Mouse (Mus musculus) spleen, postnatal 10 days (tissue): ENCODE data around the gene Mrpl30.
A peak's percentile ranks its signal among the peaks of the same experiment; 100 is the strongest.

Experiments used
- DNase-seq, 2 experiments: peaks; one replicate each; pipeline ENCODE4 v3.0.0; 2021 to 2022; ENCODE audit warnings: low spot score in 2 of 2

Gene Mrpl30

GRCm38 (mm10) chr1:37890025-37890652, at the start of gene Mrpl30, which contains the start of gene Mitd1:
TSS of gene Mrpl30 (plus strand) at chr1:37890477.
TSS of gene Mitd1 (minus strand) at chr1:37890411.
- peak; percentile 88 for DNase-seq

- no peak for DNase-seq
These were observed 43.4 kb upstream of the Mrpl30 start for GRCm38 (mm10) chr1:37846878-37847277.

- no peak for DNase-seq
These were observed 39.6 kb upstream of the Mrpl30 start for GRCm38 (mm10) chr1:37850696-37851095.

GRCm38 (mm10) chr1:37864511-37865400, 25.5 kb upstream of the Mrpl30 start:
- peak; percentile 98 to 99 for DNase-seq

- DNase-seq = no peak
These were observed 24.7 kb upstream of the Mrpl30 start for GRCm38 (mm10) chr1:37865401-37866215.

- no peak for DNase-seq
These were observed 24.0 kb upstream of the Mrpl30 start, which contains the start of gene Tsga10 for GRCm38 (mm10) chr1:37866286-37866685. TSS of gene Tsga10 (minus strand) at chr1:37866429.

GRCm38 (mm10) chr1:37867056-37867455, 23.2 kb upstream of the Mrpl30 start:
- peak in 1 of 2 experiments; percentile 79 for DNase-seq

GRCm38 (mm10) chr1:37867684-37868322, 22.5 kb upstream of the Mrpl30 start:
- DNase-seq = no peak

GRCm38 (mm10) chr1:37868640-37869039, 21.6 kb upstream of the Mrpl30 start:
- no peak for DNase-seq

- DNase-seq = no peak
These were observed 20.9 kb upstream of the Mrpl30 start for GRCm38 (mm10) chr1:37869362-37869761.

GRCm38 (mm10) chr1:37871704-37872103, 18.6 kb upstream of the Mrpl30 start, which contains the start of gene Lipt1:
TSS of gene Lipt1 (plus strand) at chr1:37871738.
- DNase-seq = no peak

- DNase-seq = peak; percentile 63 to 86
These were observed 17.9 kb upstream of the Mrpl30 start for GRCm38 (mm10) chr1:37872131-37873067.

- no peak for DNase-seq
These were observed 17.1 kb upstream of the Mrpl30 start for GRCm38 (mm10) chr1:37873157-37873556.

GRCm38 (mm10) chr1:37877736-37878460, 12.4 kb upstream of the Mrpl30 start:
- DNase-seq = no peak

GRCm38 (mm10) chr1:37883411-37883810, 6.9 kb upstream of the Mrpl30 start:
- DNase-seq = no peak

GRCm38 (mm10) chr1:37884451-37884850, 5.8 kb upstream of the Mrpl30 start:
- peak in 1 of 2 experiments; percentile 72 for DNase-seq

GRCm38 (mm10) chr1:37889206-37889605, 1.1 kb upstream of the Mrpl30 start:
- DNase-seq = no peak

GRCm38 (mm10) chr1:37891400-37891799, 1.1 kb downstream of the Mrpl30 start:
- DNase-seq = no peak

GRCm38 (mm10) chr1:37894606-37895005, 4.3 kb downstream of the Mrpl30 start:
- no peak for DNase-seq

GRCm38 (mm10) chr1:37899816-37900215, 9.5 kb downstream of the Mrpl30 start:
- DNase-seq = no peak
